ENCODE assay signal across 10 mouse cellular contexts in the genomic region with DNA sequence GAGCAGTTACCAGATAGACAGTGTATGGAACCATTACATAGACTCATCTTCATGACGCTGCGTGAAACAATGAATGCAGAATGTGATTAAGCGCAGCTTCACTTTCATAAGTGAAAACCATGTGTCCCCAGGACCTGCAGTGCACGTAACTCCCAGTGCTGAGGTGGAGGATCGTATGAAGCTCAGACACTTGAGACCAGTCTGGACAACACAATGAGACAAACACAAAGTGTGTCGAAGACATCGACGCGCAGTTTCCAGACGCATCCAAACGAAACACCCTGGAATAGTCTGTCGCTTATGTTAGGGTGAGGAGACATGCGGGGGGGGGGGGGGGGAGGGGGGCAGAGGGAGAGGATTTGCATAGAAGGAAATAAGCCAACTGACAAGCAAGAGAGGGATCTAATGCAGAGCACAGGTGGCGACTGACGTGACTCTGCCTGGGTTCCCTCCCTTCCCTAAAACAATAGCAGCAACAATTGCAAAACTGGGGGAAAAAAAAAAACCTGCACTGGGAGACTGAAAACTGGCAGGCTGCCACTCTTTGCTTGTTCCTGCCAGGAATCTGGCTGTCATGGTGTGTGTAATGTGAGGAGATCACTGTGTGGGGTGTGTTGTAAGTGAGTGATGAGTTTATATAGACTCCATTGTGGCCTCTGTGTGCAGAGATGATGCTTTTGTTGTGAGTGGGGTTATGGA. TPM values are rescaled to one million over a fixed set of nuclear protein-coding genes. Genes with fewer than 3 reads are reported as not detected.
DNase-seq lines count a peak whose midpoint lies in the region; ATAC-seq lines count a peak whose summit lies in the region.
"Had no signal": no experiment of that assay in that cellular context is flagged by ENCODE, and none has a peak within 500 bp of the region (broad histone marks: within the 10 kb centered on the region; RNA-seq: fewer than 3 reads in every experiment).

No protein-coding gene starts in this region.

- peak; percentile 70 for ATAC-seq in forebrain, embryonic 16.5 days
- ATAC-seq in hindbrain, embryonic 14.5 days (ENCODE audit: low FRiP score): peak; percentile 11; the same call in 1 of the 2 replicates
- no peak for ATAC-seq in midbrain, embryonic 11.5 days (ENCODE audit: low FRiP score)

- no peaks in the 10 kb centered on the region for H3K9me3 ChIP-seq in forebrain, embryonic 16.5 days (ENCODE audit: control insufficient read depth, low read length)
- no peaks in the 10 kb centered on the region for H3K9me3 ChIP-seq in hindbrain, embryonic 14.5 days (ENCODE audit: control insufficient read depth, low read length)
- H3K9me3 ChIP-seq in midbrain, embryonic 11.5 days (ENCODE audit: control insufficient read depth, low read length): no peaks in the 10 kb centered on the region

- DNase-seq in kidney, postnatal 10 days: peak; percentile 67
- no peak for DNase-seq in kidney, adult 11 months
- DNase-seq in adrenal gland, postnatal 25 days: peak; percentile 66
- DNase-seq in hindbrain, embryonic 14.5 days (ENCODE audit: low spot score): peak; percentile 54
- peak; percentile 77 for DNase-seq in lung, postnatal 10 days
- DNase-seq in embryo, embryonic 9.5 days (ENCODE audit: extremely low spot score): no peak
- no peak for DNase-seq in midbrain, embryonic 11.5 days (ENCODE audit: low spot score, missing footprints)

- H3K9ac ChIP-seq in forebrain, embryonic 16.5 days (replicated peaks; ENCODE audit: low read depth, low read length): no peak overlapping the region
- 0 out of 2 replicates have a peak overlapping the region, but pooled peaks have one; percentile 4 for H3K9ac ChIP-seq in hindbrain, embryonic 14.5 days
- H3K9ac ChIP-seq in midbrain, embryonic 11.5 days (ENCODE audit: low read length): no peak overlapping the region

- H3K4me1 ChIP-seq in forebrain, embryonic 16.5 days (replicated peaks; ENCODE audit: control insufficient read depth, insufficient read depth, low read length): peaks cover 12% of the 10 kb centered on the region
- no peaks in the 10 kb centered on the region for H3K4me1 ChIP-seq in hindbrain, embryonic 14.5 days (replicated peaks; ENCODE audit: control insufficient read depth, insufficient read depth, low read length)
- H3K4me1 ChIP-seq in midbrain, embryonic 11.5 days (ENCODE audit: control insufficient read depth, insufficient read depth, low read length): no peaks in the 10 kb centered on the region

- H3K36me3 ChIP-seq in forebrain, embryonic 16.5 days (ENCODE audit: control insufficient read depth, insufficient read depth): no peaks in the 10 kb centered on the region
- H3K36me3 ChIP-seq in hindbrain, embryonic 14.5 days (replicated peaks; ENCODE audit: control insufficient read depth, insufficient read depth): no peaks in the 10 kb centered on the region
- no peaks in the 10 kb centered on the region for H3K36me3 ChIP-seq in midbrain, embryonic 11.5 days (ENCODE audit: control insufficient read depth, insufficient read depth, low read length)
- H3K36me3 ChIP-seq: G1E had no signal

- H3K27ac ChIP-seq in forebrain, embryonic 16.5 days (ENCODE audit: low read length): peak overlapping the region; percentile 58
- peak overlapping the region; percentile 51; the same call in 1 of the 2 replicates for H3K27ac ChIP-seq in hindbrain, embryonic 14.5 days
- no peak overlapping the region for H3K27ac ChIP-seq in midbrain, embryonic 11.5 days (ENCODE audit: low read depth, low read length)

- WGBS in forebrain, embryonic 16.5 days: 37% methylated on average over 15 of the region's 15 CpGs
- 61% methylated on average over 14 of the region's 15 CpGs for WGBS in hindbrain, embryonic 14.5 days
- 84% methylated on average over 14 of the region's 15 CpGs for WGBS in midbrain, embryonic 11.5 days

- no peaks in the 10 kb centered on the region for H3K27me3 ChIP-seq in forebrain, embryonic 16.5 days (replicated peaks; ENCODE audit: control insufficient read depth, insufficient read depth, low read length)
- no peaks in the 10 kb centered on the region for H3K27me3 ChIP-seq in hindbrain, embryonic 14.5 days (ENCODE audit: control insufficient read depth, insufficient read depth, low read length)
- no peaks in the 10 kb centered on the region for H3K27me3 ChIP-seq in midbrain, embryonic 11.5 days (ENCODE audit: control insufficient read depth, insufficient read depth, low read length)

- peak overlapping the region; percentile 13; the same call in 1 of the 2 replicates for H3K4me3 ChIP-seq in forebrain, embryonic 16.5 days (replicated peaks; ENCODE audit: low read length)
- no peak overlapping the region for H3K4me3 ChIP-seq in hindbrain, embryonic 14.5 days (replicated peaks; ENCODE audit: low read length)
- no peak overlapping the region for H3K4me3 ChIP-seq in midbrain, embryonic 11.5 days (ENCODE audit: low read depth, low read length)
- H3K4me3 ChIP-seq: erythroblast, embryonic 14.5 days had no signal

- H3K4me2 ChIP-seq in forebrain, embryonic 16.5 days (ENCODE audit: low read length): peak overlapping the region; percentile 39
- H3K4me2 ChIP-seq in hindbrain, embryonic 14.5 days (replicated peaks): peak overlapping the region; percentile 32
- no peak overlapping the region for H3K4me2 ChIP-seq in midbrain, embryonic 11.5 days

RNA-seq across cellular contexts. Expression of a gene that starts 40.3 kb away (rescaled TPM):
- total RNA-seq in adrenal gland, postnatal 25 days (2021): 47.0 and 51.0 TPM in 2 replicates
- polyA plus RNA-seq in forebrain, embryonic 16.5 days (2015; fragmentation: Nextera tagmentation; extraction: Ambion mirVana): 26.4 and 31.2 TPM in 2 replicates
- polyA plus RNA-seq in hindbrain, embryonic 14.5 days (2014; fragmentation: Nextera tagmentation; extraction: Ambion mirVana): 28.8 and 32.6 TPM in 2 replicates
- polyA plus RNA-seq in midbrain, embryonic 11.5 days (2014; fragmentation: Nextera tagmentation; extraction: Ambion mirVana): 32.4 and 35.2 TPM in 2 replicates
- polyA plus RNA-seq: G1E had no signal

Comparison
In these comparisons a context has a peak if more than half of its experiments do, and no peak if none do; other contexts are left out.
1. DNase-seq: peak in kidney, postnatal 10 days (single experiment), adrenal gland, postnatal 25 days (single experiment), hindbrain, embryonic 14.5 days (single experiment) and lung, postnatal 10 days (single experiment); none in kidney, adult 11 months (single experiment), embryo, embryonic 9.5 days (single experiment) and midbrain, embryonic 11.5 days (single experiment).